Comparison of ENCODE assay signal across 19 mouse cellular contexts in genomic region chr4:82391726-82392472, GRCm38 (mm10).
A peak's percentile ranks its signal among the peaks of the same experiment; 100 is the strongest.
DNase-seq lines count a peak whose midpoint lies in the region; ATAC-seq and TF ChIP-seq lines count a peak whose summit lies in the region.
"Had no signal": no experiment of that assay in that cellular context is flagged by ENCODE, and none has a peak within 500 bp of the region (broad histone marks: within the 10 kb centered on the region; RNA-seq: fewer than 3 reads in every experiment).

No protein-coding gene starts in this region.

- H3K27me3 ChIP-seq in intestine, embryonic 14.5 days (replicated peaks; ENCODE audit: control insufficient read depth, insufficient read depth, low read length), result no peaks in the 10 kb centered on the region
- no peaks in the 10 kb centered on the region for H3K27me3 ChIP-seq in intestine, embryonic 15.5 days (replicated peaks)
- H3K27me3 ChIP-seq in lung, embryonic 15.5 days, result no peaks in the 10 kb centered on the region
- no peaks in the 10 kb centered on the region for H3K27me3 ChIP-seq in stomach, embryonic 14.5 days (ENCODE audit: control insufficient read depth, insufficient read depth, low read length)
- H3K27me3 ChIP-seq: kidney, embryonic 15.5 days; neural tube, embryonic 13.5 days; Patski had no signal

- no peaks in the 10 kb centered on the region for H3K9me3 ChIP-seq in intestine, embryonic 14.5 days (ENCODE audit: control insufficient read depth, low read length)
- no peaks in the 10 kb centered on the region for H3K9me3 ChIP-seq in intestine, embryonic 15.5 days
- no peaks in the 10 kb centered on the region for H3K9me3 ChIP-seq in lung, embryonic 15.5 days
- H3K9me3 ChIP-seq in stomach, embryonic 14.5 days (ENCODE audit: control insufficient read depth, low read depth, low read length), result no peaks in the 10 kb centered on the region
- H3K9me3 ChIP-seq: kidney, embryonic 15.5 days; neural tube, embryonic 13.5 days had no signal

- TF ChIP-seq POLR2A in lung, adult 2 months (IDR thresholded peaks at IDR 0.05; ENCODE audit: borderline replicate concordance, extremely low read depth, low read depth, low read length), result no peak

- peak; percentile 51; the same call in 1 of the 2 replicates for ATAC-seq in frontal cortex, adult (ENCODE audit: low TSS enrichment)
- ATAC-seq in intestine, embryonic 14.5 days (replicated peaks; ENCODE audit: low FRiP score, low TSS enrichment, low read depth), result no peak
- ATAC-seq in intestine, embryonic 15.5 days, result no peak
- ATAC-seq in lung, embryonic 15.5 days (ENCODE audit: borderline replicate concordance, extremely low read depth, low FRiP score, low TSS enrichment), result peak; percentile 71; the same call in 1 of the 2 replicates
- no peak for ATAC-seq in stomach, embryonic 14.5 days (ENCODE audit: insufficient number of reproducible peaks, insufficient read depth, low FRiP score, low read depth)
- ATAC-seq: hindbrain, embryonic 16.5 days; Patski had no signal

- no peaks in the 10 kb centered on the region for H3K36me3 ChIP-seq in intestine, embryonic 14.5 days (ENCODE audit: control insufficient read depth, insufficient read depth, low read length)
- H3K36me3 ChIP-seq in intestine, embryonic 15.5 days, result no peaks in the 10 kb centered on the region
- H3K36me3 ChIP-seq in lung, embryonic 15.5 days, result 0 out of 2 replicates have a peak, but pooled peaks cover 6% of the 10 kb centered on the region
- H3K36me3 ChIP-seq in stomach, embryonic 14.5 days (ENCODE audit: control insufficient read depth, insufficient read depth, low read length), result no peaks in the 10 kb centered on the region
- H3K36me3 ChIP-seq: kidney, embryonic 15.5 days; neural tube, embryonic 13.5 days had no signal

- no peak for TF ChIP-seq CTCF in lung, adult 2 months (IDR thresholded peaks at IDR 0.05; ENCODE audit: insufficient read depth, low read length)

- WGBS in intestine, embryonic 14.5 days, result 62% methylated on average over 6 of the region's 6 CpGs
- WGBS in intestine, embryonic 15.5 days, result 60% methylated on average over 6 of the region's 6 CpGs
- 49% methylated on average over 6 of the region's 6 CpGs for WGBS in lung, embryonic 15.5 days
- WGBS in lung, adult 2 months, result 47% methylated on average over 6 of the region's 6 CpGs
- 68% methylated on average over 6 of the region's 6 CpGs for WGBS in stomach, embryonic 14.5 days

- peaks cover 8% of the 10 kb centered on the region; the same call in 1 of the 2 replicates for H3K4me1 ChIP-seq in intestine, embryonic 14.5 days (replicated peaks; ENCODE audit: control insufficient read depth, insufficient read depth, low read length)
- H3K4me1 ChIP-seq in intestine, embryonic 15.5 days (replicated peaks), result peaks cover 11% of the 10 kb centered on the region; the same call in 1 of the 2 replicates
- peaks cover 48% of the 10 kb centered on the region for H3K4me1 ChIP-seq in lung, embryonic 15.5 days
- peaks cover 38% of the 10 kb centered on the region for H3K4me1 ChIP-seq in lung, adult 2 months (ENCODE audit: control insufficient read depth, insufficient read depth, low read length)
- peaks cover 15% of the 10 kb centered on the region for H3K4me1 ChIP-seq in stomach, embryonic 14.5 days (ENCODE audit: control insufficient read depth, insufficient read depth, low read length)

- H3K4me3 ChIP-seq in intestine, embryonic 14.5 days (ENCODE audit: low read depth, low read length), result no peak overlapping the region
- no peak overlapping the region for H3K4me3 ChIP-seq in intestine, embryonic 15.5 days (replicated peaks)
- no peak overlapping the region for H3K4me3 ChIP-seq in lung, embryonic 15.5 days
- H3K4me3 ChIP-seq in lung, adult 2 months (replicated peaks; ENCODE audit: extremely low read depth, low read depth, low read length), result no peak overlapping the region
- no peak overlapping the region for H3K4me3 ChIP-seq in stomach, embryonic 14.5 days (ENCODE audit: low read depth, low read length)
- H3K4me3 ChIP-seq: kidney, embryonic 15.5 days; neural tube, embryonic 13.5 days had no signal

- no peak overlapping the region for H3K9ac ChIP-seq in intestine, embryonic 14.5 days (ENCODE audit: low read length)
- no peak overlapping the region for H3K9ac ChIP-seq in intestine, embryonic 15.5 days
- H3K9ac ChIP-seq in lung, embryonic 15.5 days, result no peak overlapping the region
- no peak overlapping the region for H3K9ac ChIP-seq in stomach, embryonic 14.5 days (replicated peaks; ENCODE audit: low read depth, low read length)
- H3K9ac ChIP-seq: kidney, embryonic 15.5 days; liver, embryonic 14.5 days; neural tube, embryonic 13.5 days had no signal

- H3K4me2 ChIP-seq in intestine, embryonic 14.5 days (ENCODE audit: low read length), result no peak overlapping the region
- no peak overlapping the region for H3K4me2 ChIP-seq in intestine, embryonic 15.5 days (replicated peaks)
- no peak overlapping the region for H3K4me2 ChIP-seq in lung, embryonic 15.5 days
- H3K4me2 ChIP-seq in stomach, embryonic 14.5 days (replicated peaks; ENCODE audit: low read depth, low read length), result no peak overlapping the region
- H3K4me2 ChIP-seq: kidney, embryonic 15.5 days; neural tube, embryonic 13.5 days had no signal

- DNase-seq in frontal cortex, postnatal 14 days (ENCODE audit: low spot score in 2 of 2), result no peak
- no peak for DNase-seq in intestine, embryonic 14.5 days (ENCODE audit: low spot score)
- DNase-seq in lung, adult 2 months, result no peak
- DNase-seq in layer of hippocampus, adult 9-11 months, result no peak
- DNase-seq: B cell, adult 2 months; cerebellum, postnatal 14 days; gastrocnemius, postnatal 10 days; heart, postnatal 36 days; right cerebral cortex, postnatal 4 days; thymus, postnatal 14 days had no signal

- H3K27ac ChIP-seq in intestine, embryonic 14.5 days (ENCODE audit: low read depth), result peak overlapping the region; percentile 43; the same call in 1 of the 2 replicates
- no peak overlapping the region for H3K27ac ChIP-seq in intestine, embryonic 15.5 days
- H3K27ac ChIP-seq in lung, embryonic 15.5 days, result peak overlapping the region; percentile 74
- H3K27ac ChIP-seq in stomach, embryonic 14.5 days (ENCODE audit: low read length), result peak overlapping the region; percentile 56; the same call in 1 of the 2 replicates
- H3K27ac ChIP-seq: liver, embryonic 14.5 days; neural tube, embryonic 13.5 days had no signal

Comparison
In these comparisons a context has a peak if more than half of its experiments do, and no peak if none do; other contexts are left out.
1. ATAC-seq: peak in frontal cortex, adult (single experiment) and lung, embryonic 15.5 days (single experiment); none in intestine, embryonic 14.5 days (single experiment), intestine, embryonic 15.5 days (single experiment) and stomach, embryonic 14.5 days (single experiment).